Mouse (Mus musculus): ENCODE results near the gene Acsm4.

Gene Acsm4

DNA sequence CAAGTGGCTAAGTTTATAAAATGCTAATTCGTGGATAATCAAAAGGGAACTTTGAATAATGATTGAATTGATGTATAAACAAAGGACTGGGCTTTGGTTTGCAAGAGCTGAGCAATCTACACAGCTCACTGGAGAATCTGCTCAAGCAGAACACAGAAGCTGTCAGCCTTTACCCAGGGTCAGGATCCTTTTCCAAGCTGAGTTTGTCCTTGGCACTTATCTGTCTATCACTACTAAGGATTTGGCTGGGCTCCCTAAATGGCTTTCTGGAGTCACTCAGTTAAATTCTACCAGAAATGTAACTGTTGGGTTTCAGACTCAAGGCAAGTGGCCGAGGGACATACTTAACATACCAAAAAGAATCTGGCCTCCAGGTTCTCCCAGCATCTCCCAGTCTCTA lies 60.1 kb downstream of the Acsm4 start:
- in situ Hi-C loops (cut with MboI; ENCODE audit: low pct_unique_long_range_greater_than_20kb in 1 of 2, low sequenced_read_pairs in 2 of 2, unreplicated experiment in 1 of 2), result no loop called here

DNA sequence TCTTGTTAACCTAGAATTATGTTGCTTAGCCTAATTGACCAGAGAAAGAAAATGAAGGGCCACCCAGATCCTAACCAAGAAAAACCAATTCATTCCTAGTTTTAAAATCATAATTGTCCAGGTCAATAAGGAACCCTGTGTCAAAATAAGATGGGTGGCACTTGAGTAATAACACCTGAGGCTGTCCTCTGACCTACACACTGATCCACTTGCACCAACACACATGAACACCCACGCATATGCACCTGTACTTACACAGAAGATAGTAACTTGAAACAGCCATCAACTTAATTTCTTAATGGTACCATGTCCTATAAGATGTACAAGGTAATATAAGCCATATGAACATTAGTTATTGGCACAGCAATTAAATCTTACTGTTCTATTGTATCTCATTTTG lies 63.9 kb downstream of the Acsm4 start:
- in situ Hi-C loops (cut with MboI; ENCODE audit: low pct_unique_long_range_greater_than_20kb in 1 of 2, low sequenced_read_pairs in 2 of 2, unreplicated experiment in 1 of 2), result no loop called here

DNA sequence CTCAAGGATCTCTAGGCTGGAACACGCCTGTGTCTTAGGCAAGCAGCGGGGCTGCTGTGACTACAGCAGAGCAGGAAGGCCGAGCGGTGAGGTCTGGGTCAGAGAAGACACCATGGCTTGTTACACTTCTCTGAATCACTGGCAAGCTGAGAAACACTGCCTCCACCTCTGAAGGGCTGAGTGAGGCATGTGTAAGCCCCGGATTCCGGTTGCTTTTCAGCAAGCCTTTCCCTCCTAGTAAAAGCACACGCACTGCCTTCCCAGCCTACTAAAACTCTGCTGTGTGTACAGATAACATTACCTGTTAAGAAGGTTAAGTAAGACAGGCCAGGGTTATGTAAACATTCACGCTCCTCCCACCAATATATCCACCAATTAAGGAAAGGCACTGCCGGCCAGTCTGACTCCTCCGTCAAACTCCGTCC lies 70.7 kb downstream of the Acsm4 start, which contains the start of gene Acsm3:
TSS of gene Acsm3 (plus strand) at position 397 of the 425 bp plus-strand sequence.
- in situ Hi-C loops (cut with MboI; ENCODE audit: low pct_unique_long_range_greater_than_20kb in 1 of 2, low sequenced_read_pairs in 2 of 2, unreplicated experiment in 1 of 2), result no loop called here

DNA sequence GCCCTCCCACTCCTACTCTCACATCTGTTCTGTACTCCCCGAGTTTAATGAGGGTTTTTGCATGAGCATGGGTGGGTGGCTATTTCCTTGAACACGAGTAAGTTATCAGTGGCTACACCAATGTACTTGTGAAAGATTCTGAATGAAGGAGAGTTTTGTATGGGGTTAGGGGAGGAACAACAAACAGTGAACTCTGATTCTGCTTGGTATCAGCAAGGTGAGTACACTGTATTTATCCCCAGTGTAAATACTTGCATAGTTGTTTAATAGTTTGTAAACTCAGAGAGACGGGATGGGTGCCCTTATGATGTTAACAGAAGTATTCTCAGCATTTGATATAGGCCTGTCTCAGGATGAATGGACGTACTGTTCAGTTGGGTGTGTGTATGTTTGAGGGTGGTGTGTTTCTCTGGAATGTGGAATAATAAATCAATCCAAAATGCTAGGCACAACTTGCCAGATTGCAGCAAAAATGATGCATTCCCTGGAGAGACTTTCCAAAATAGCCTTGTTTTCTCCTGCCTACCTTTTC lies 72.4 kb downstream of the Acsm4 start:
- in situ Hi-C loops (cut with MboI; ENCODE audit: low pct_unique_long_range_greater_than_20kb in 1 of 2, low sequenced_read_pairs in 2 of 2, unreplicated experiment in 1 of 2), result no loop called here

Measured in mouse embryonic stem cell (cell line).